Mouse (Mus musculus): ENCODE results near the gene Spata13. TPM values are rescaled to one million over a fixed set of nuclear protein-coding genes. Genes with fewer than 3 reads are reported as not detected.

Gene Spata13
- polyA plus RNA-seq, 1 experiment from 2014 or later: 23.0 TPM

DNA sequence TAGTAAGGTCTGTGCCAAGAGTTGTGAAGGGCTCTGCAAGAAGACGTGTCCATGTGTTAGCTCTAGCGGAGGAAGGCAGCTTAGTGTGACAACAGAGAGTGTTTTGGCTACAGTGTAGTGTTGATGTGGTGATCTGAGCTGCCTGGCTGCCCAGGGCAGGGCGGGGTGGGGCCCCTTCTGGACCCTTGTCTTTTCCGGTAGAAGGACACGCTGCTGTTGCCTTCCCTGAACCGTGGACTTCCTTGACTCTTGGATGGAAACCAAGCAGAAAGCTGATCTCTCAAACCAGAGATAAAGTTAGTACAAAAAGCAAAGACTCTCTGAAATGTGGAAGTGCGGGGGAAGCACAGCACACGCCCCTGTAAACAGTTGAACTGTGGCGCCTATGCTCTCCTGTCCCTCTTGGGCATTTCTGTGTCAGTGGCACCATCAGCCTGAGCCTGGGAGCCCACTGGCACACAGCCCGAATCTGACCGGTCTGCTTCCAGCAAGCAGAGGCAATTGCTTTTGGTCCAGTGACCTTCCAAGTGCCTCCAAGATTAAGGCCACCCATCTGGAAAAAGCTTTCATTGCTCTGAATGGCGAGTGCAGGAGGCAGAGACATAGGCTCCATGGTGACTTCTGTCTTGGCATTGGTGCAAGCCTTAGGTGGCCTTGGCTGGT lies 48.7 kb downstream of the Spata13 start:
- Histone ChIP-seq H3K9me3 (no peaks in the 10 kb centered on the region), H3K4me2 (replicated peaks) (no peak overlapping the region), H3K4me1 (no peaks in the 10 kb centered on the region), H3K4me3 (no peak overlapping the region), H3K36me3 (no peaks in the 10 kb centered on the region), H3K27me3 (no peaks in the 10 kb centered on the region), H3K27ac (no peak overlapping the region), H3K9ac (no peak overlapping the region)
- 0 out of 2 replicates have a peak, but pooled peaks have one; percentile 47 for ATAC-seq (ENCODE audit: insufficient number of reproducible peaks, insufficient read depth, low FRiP score, low TSS enrichment)
- WGBS: 78% methylated on average over 12 of the region's 12 CpGs

- 77% methylated on average over 10 of the region's 10 CpGs for WGBS
- H3K36me3 ChIP-seq: no peaks in the 10 kb centered on the region
These were observed 50.2 kb downstream of the Spata13 start for GRCm38 (mm10) chr14:60683989-60684388.

DNA sequence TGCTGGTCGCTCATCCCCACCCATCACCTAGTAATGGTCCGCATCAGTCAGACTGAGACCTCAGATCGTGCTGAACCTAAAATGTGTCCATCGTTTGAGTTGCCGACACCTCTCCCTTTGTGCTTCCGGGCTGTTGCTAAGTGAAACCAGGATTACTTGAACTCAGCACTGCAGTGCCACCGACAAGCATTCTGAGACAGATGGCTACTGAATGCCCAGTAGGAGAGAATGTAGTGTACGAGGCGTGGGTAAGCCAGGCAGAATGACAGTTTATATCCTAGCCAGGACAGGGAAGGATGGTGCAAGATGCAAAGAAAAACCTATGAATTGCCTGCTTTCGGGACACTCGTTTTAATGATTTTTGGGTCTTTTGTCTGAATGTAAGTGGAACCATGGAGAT lies 52.9 kb downstream of the Spata13 start:
- no peaks in the 10 kb centered on the region for H3K27me3 ChIP-seq
- WGBS: 85% methylated on average over 11 of the region's 11 CpGs
- H3K4me1 ChIP-seq: no peaks in the 10 kb centered on the region
- H3K9ac ChIP-seq: no peak overlapping the region
- no peak overlapping the region for H3K4me3 ChIP-seq
- no peak overlapping the region for H3K27ac ChIP-seq
- H3K9me3 ChIP-seq: no peaks in the 10 kb centered on the region
- no peak for ATAC-seq (ENCODE audit: insufficient number of reproducible peaks, insufficient read depth, low FRiP score, low TSS enrichment)
- H3K4me2 ChIP-seq (replicated peaks): no peak overlapping the region
- H3K36me3 ChIP-seq: no peaks in the 10 kb centered on the region

More at GRCm38 (mm10) chr14:60683989-60684388, 50.2 kb downstream of the Spata13 start:
- no peak overlapping the region for H3K9ac ChIP-seq
- no peak overlapping the region for H3K4me3 ChIP-seq
- H3K9me3 ChIP-seq: no peaks in the 10 kb centered on the region
- H3K4me1 ChIP-seq: no peaks in the 10 kb centered on the region
- no peak overlapping the region for H3K4me2 ChIP-seq (replicated peaks)
- no peak for ATAC-seq (ENCODE audit: insufficient number of reproducible peaks, insufficient read depth, low FRiP score, low TSS enrichment)
- no peak overlapping the region for H3K27ac ChIP-seq
- H3K27me3 ChIP-seq: no peaks in the 10 kb centered on the region

GRCm38 (mm10) chr14:60687241-60687640 lies 53.4 kb downstream of the Spata13 start:
- WGBS: 59% methylated on average over 7 of the region's 7 CpGs
- no peak overlapping the region for H3K27ac ChIP-seq
- no peaks in the 10 kb centered on the region for H3K9me3 ChIP-seq
- no peak for ATAC-seq (ENCODE audit: insufficient number of reproducible peaks, insufficient read depth, low FRiP score, low TSS enrichment)
- H3K36me3 ChIP-seq: no peaks in the 10 kb centered on the region
- no peak overlapping the region for H3K9ac ChIP-seq
- no peak overlapping the region for H3K4me3 ChIP-seq
- no peaks in the 10 kb centered on the region for H3K4me1 ChIP-seq
- H3K4me2 ChIP-seq (replicated peaks): no peak overlapping the region
- H3K27me3 ChIP-seq: no peaks in the 10 kb centered on the region

- Histone ChIP-seq H3K27me3 (no peaks in the 10 kb centered on the region), H3K4me3 (no peak overlapping the region), H3K4me2 (replicated peaks) (no peak overlapping the region), H3K9ac (no peak overlapping the region), H3K36me3 (no peaks in the 10 kb centered on the region), H3K27ac (no peak overlapping the region), H3K4me1 (no peaks in the 10 kb centered on the region), H3K9me3 (no peaks in the 10 kb centered on the region)
- WGBS: 44% methylated on average over 7 of the region's 7 CpGs
- no peak for ATAC-seq (ENCODE audit: insufficient number of reproducible peaks, insufficient read depth, low FRiP score, low TSS enrichment)
These were observed 54.9 kb downstream of the Spata13 start for GRCm38 (mm10) chr14:60688509-60689205.

DNA sequence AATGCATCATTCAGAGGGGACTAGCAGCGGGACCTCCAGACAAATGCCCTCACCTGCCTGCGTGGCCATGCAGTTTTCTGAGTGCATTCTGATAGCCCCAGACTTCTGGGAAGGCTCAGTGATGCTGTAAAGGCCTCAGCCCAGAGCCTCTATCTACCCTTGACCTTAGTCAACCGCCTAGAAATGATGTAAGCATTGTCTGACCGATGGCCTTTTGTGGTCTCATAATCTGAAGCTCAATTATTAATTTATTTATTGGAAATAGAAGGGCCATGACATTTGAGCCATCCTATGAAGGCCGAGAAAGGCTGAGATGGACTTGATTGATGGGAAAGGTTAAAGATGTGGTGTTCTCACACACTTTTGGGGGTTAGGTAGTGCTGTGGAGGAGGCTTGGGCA lies 56.0 kb downstream of the Spata13 start:
- Histone ChIP-seq H3K4me3 (no peak overlapping the region), H3K9me3 (no peaks in the 10 kb centered on the region), H3K36me3 (no peaks in the 10 kb centered on the region), H3K27ac (no peak overlapping the region), H3K4me2 (replicated peaks) (no peak overlapping the region), H3K27me3 (no peaks in the 10 kb centered on the region), H3K4me1 (no peaks in the 10 kb centered on the region), H3K9ac (no peak overlapping the region)
- no peak for ATAC-seq (ENCODE audit: insufficient number of reproducible peaks, insufficient read depth, low FRiP score, low TSS enrichment)
- WGBS: 88% methylated on average over 5 of the region's 5 CpGs

DNA sequence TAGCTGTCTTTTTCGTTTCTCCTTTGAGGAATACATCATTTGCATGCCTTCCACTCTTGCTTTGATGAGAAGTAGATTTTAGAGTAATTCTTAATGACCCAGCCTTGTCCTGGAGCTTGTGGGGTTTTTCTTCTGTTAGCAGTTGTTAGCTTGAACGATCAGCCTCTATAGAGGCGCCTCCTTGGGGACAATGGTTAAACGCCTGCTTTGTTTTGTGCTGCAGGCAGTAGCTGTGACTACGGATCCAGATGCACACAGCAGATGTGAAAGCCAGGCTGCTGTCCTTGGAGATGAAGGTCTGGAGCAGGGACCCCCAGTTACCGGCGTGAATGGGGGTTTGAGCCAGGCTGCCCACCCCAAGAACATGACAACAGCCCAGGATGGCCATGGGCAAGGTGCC lies 56.8 kb downstream of the Spata13 start:
- Histone ChIP-seq H3K9ac (no peak overlapping the region), H3K27me3 (no peaks in the 10 kb centered on the region), H3K9me3 (no peaks in the 10 kb centered on the region), H3K27ac (no peak overlapping the region), H3K4me1 (no peaks in the 10 kb centered on the region), H3K4me3 (no peak overlapping the region), H3K4me2 (replicated peaks) (no peak overlapping the region), H3K36me3 (no peaks in the 10 kb centered on the region)
- no peak for ATAC-seq (ENCODE audit: insufficient number of reproducible peaks, insufficient read depth, low FRiP score, low TSS enrichment)
- 72% methylated on average over 7 of the region's 7 CpGs for WGBS

GRCm38 (mm10) chr14:60693122-60693536 lies 59.3 kb downstream of the Spata13 start:
- Histone ChIP-seq H3K4me2 (replicated peaks) (no peak overlapping the region), H3K9ac (no peak overlapping the region), H3K27me3 (no peaks in the 10 kb centered on the region), H3K27ac (0 out of 2 replicates have a peak overlapping the region, but pooled peaks have one; percentile 17), H3K4me1 (no peaks in the 10 kb centered on the region), H3K36me3 (no peaks in the 10 kb centered on the region), H3K9me3 (no peaks in the 10 kb centered on the region), H3K4me3 (no peak overlapping the region)
- WGBS: 63% methylated on average over 11 of the region's 11 CpGs
- no peak for ATAC-seq (ENCODE audit: insufficient number of reproducible peaks, insufficient read depth, low FRiP score, low TSS enrichment)

- Histone ChIP-seq H3K9ac (no peak overlapping the region), H3K36me3 (no peaks in the 10 kb centered on the region), H3K27me3 (no peaks in the 10 kb centered on the region), H3K27ac (0 out of 2 replicates have a peak overlapping the region, but pooled peaks have one; percentile 17), H3K9me3 (no peaks in the 10 kb centered on the region), H3K4me2 (replicated peaks) (no peak overlapping the region), H3K4me3 (no peak overlapping the region), H3K4me1 (no peaks in the 10 kb centered on the region)
- 83% methylated on average over 5 of the region's 5 CpGs for WGBS
- no peak for ATAC-seq (ENCODE audit: insufficient number of reproducible peaks, insufficient read depth, low FRiP score, low TSS enrichment)
These were observed 59.9 kb downstream of the Spata13 start for GRCm38 (mm10) chr14:60693666-60694065.

- Histone ChIP-seq H3K4me3 (no peak overlapping the region), H3K9me3 (no peaks in the 10 kb centered on the region), H3K27ac (no peak overlapping the region), H3K9ac (no peak overlapping the region), H3K4me1 (no peaks in the 10 kb centered on the region), H3K36me3 (no peaks in the 10 kb centered on the region), H3K27me3 (no peaks in the 10 kb centered on the region), H3K4me2 (replicated peaks) (no peak overlapping the region)
- 76% methylated on average over 14 of the region's 14 CpGs for WGBS
- ATAC-seq (ENCODE audit: insufficient number of reproducible peaks, insufficient read depth, low FRiP score, low TSS enrichment): no peak
These were observed 60.6 kb downstream of the Spata13 start for GRCm38 (mm10) chr14:60694215-60694997.

GRCm38 (mm10) chr14:60697351-60697750 lies 63.5 kb downstream of the Spata13 start:
- Histone ChIP-seq H3K9ac (no peak overlapping the region), H3K27me3 (no peaks in the 10 kb centered on the region), H3K4me1 (no peaks in the 10 kb centered on the region), H3K9me3 (no peaks in the 10 kb centered on the region), H3K4me2 (replicated peaks) (no peak overlapping the region), H3K4me3 (no peak overlapping the region), H3K27ac (no peak overlapping the region), H3K36me3 (no peaks in the 10 kb centered on the region)
- no peak for ATAC-seq (ENCODE audit: insufficient number of reproducible peaks, insufficient read depth, low FRiP score, low TSS enrichment)
- WGBS: 85% methylated on average over 6 of the region's 8 CpGs

Measured in embryonic facial prominence, embryonic 12.5 days (tissue).